Mouse (Mus musculus) embryonic fibroblast, embryonic 13.5 days (primary cell): ENCODE results near the gene Glb1.

ENCODE experiments used
- CTCF ChIP-seq: IDR thresholded peaks from 2 replicates; pipeline ENCODE4 v1.5.1; 2011; ENCODE audit warnings: mild to moderate bottlenecking, control low read depth, low read length, moderate library complexity, borderline replicate concordance; ENCODE audit not compliant: insufficient read depth
- POLR2A ChIP-seq: IDR thresholded peaks from 2 replicates; pipeline ENCODE4 v1.6.1; 2011; ENCODE audit warnings: low read depth, mild to moderate bottlenecking, control low read depth, low read length, moderate library complexity

- no peak for TF ChIP-seq POLR2A
- TF ChIP-seq CTCF, result no peak
These were observed 11.5 kb downstream of the Glb1 start for GRCm38 (mm10) chr9:114412406-114412805.
